Mouse (Mus musculus) forebrain, embryonic 11.5 days (tissue): ENCODE data around the gene Rad9a. TPM values are rescaled to one million over a fixed set of nuclear protein-coding genes. Genes with fewer than 3 reads are reported as not detected.

ENCODE experiments used
- ATAC-seq: fragments of 200-750 bp; cut with Nextera tagmentation; replicated peaks from 2 replicates; pipeline ENCODE4 v1.8.0; 2017; ENCODE audit warnings: moderate TSS enrichment; ENCODE audit not compliant: low FRiP score
- DNase-seq: peaks from one replicate; pipeline ENCODE4 v3.0.0-alpha.2; 2017; ENCODE audit warnings: low spot score
- H3K27ac ChIP-seq: fragments of 300-500 bp; sonication (generic); 2 replicates; pipeline ENCODE4 v1.5.1; 2014; ENCODE audit warnings: low read depth, low read length
- H3K27me3 ChIP-seq: fragments of 300-500 bp; sonication (generic); 2 replicates; pipeline ENCODE4 v1.6.1; 2014; ENCODE audit warnings: mild to moderate bottlenecking, low read length, mixed read lengths; ENCODE audit not compliant: control insufficient read depth, insufficient read depth
- H3K36me3 ChIP-seq: fragments of 300-500 bp; sonication (generic); 2 replicates; pipeline ENCODE4 v1.6.1; 2014; ENCODE audit warnings: mild to moderate bottlenecking, low read length, moderate library complexity, mixed read lengths; ENCODE audit not compliant: control insufficient read depth, insufficient read depth
- H3K4me1 ChIP-seq: fragments of 300-500 bp; sonication (generic); replicated peaks from 2 replicates; pipeline ENCODE4 v1.6.1; 2014; ENCODE audit warnings: low read length, mixed read lengths; ENCODE audit not compliant: control insufficient read depth, insufficient read depth
- H3K4me2 ChIP-seq: fragments of 300-500 bp; sonication (generic); 2 replicates; pipeline ENCODE4 v1.6.1; 2014; ENCODE audit warnings: low read depth, mild to moderate bottlenecking, low read length, moderate library complexity, mixed read lengths; ENCODE audit not compliant: severe bottlenecking
- H3K4me3 ChIP-seq: fragments of 300-500 bp; sonication (generic); 2 replicates; pipeline ENCODE4 v1.5.1; 2014; ENCODE audit warnings: low read depth, low read length
- H3K9ac ChIP-seq: fragments of 300-500 bp; sonication (generic); 2 replicates; pipeline ENCODE4 v1.6.1; 2014; ENCODE audit warnings: low read length
- H3K9me3 ChIP-seq: fragments of 300-500 bp; sonication (generic); 2 replicates; pipeline ENCODE4 v1.6.1; 2016; ENCODE audit warnings: low read length, mixed read lengths; ENCODE audit not compliant: control insufficient read depth
- WGBS: fragments of 180-500 bp; shearing (Covaris S2); extraction: QIAGEN DNeasy Blood & Tissue Kit; methylation state at CpG from one replicate; pipeline ENCODE4 v1.1.7; 2014; 5-methylcytosine and 5-hydroxymethylcytosine counted together
- polyA plus RNA-seq: library from polyadenylated mRNA; unstranded; fragments of >200 nt; fragmentation: Nextera tagmentation; extraction: Ambion mirVana; gene quantifications from 2 replicates; pipeline ENCODE4 v1.2.1, GENCODE M21; 2014

The Rad9a gene
- polyA plus RNA-seq, 1 experiment from 2014 or later = 49.9 TPM

- no peaks in the 10 kb centered on the region for H3K27me3 ChIP-seq
- WGBS = 71% methylated on average over 13 of the region's 13 CpGs
- no peaks in the 10 kb centered on the region for H3K9me3 ChIP-seq
- H3K4me2 ChIP-seq = no peak overlapping the region
- DNase-seq = no peak
- no peak overlapping the region for H3K4me3 ChIP-seq
- H3K27ac ChIP-seq = no peak overlapping the region
- peaks cover 18% of the 10 kb centered on the region for H3K4me1 ChIP-seq
- H3K36me3 ChIP-seq = no peaks in the 10 kb centered on the region; the same call in 1 of the 2 replicates
- no peak for ATAC-seq
- H3K9ac ChIP-seq = no peak overlapping the region
Measured at GRCm38 (mm10) chr19:4203604-4204326, 2.3 kb upstream of the Rad9a start.

GRCm38 (mm10) chr19:4203148-4203547 lies 1.7 kb upstream of the Rad9a start:
- ATAC-seq = no peak
- WGBS = 67% methylated on average over 3 of the region's 3 CpGs

GRCm38 (mm10) chr19:4202149-4202548 lies 687 bp upstream of the Rad9a start:
- Histone ChIP-seq H3K9me3 (no peaks in the 10 kb centered on the region), H3K4me1 (peaks cover 18% of the 10 kb centered on the region), H3K4me2 (peak overlapping the region; percentile 97), H3K27me3 (no peaks in the 10 kb centered on the region), H3K9ac (peak overlapping the region; percentile 88), H3K4me3 (peak overlapping the region; percentile 69), H3K27ac (no peak overlapping the region), H3K36me3 (peaks cover 2% of the 10 kb centered on the region; the same call in 1 of the 2 replicates)
- DNase-seq = no peak
- WGBS = 23% methylated on average over 7 of the region's 7 CpGs
- no peak; the same call in 1 of the 2 replicates for ATAC-seq

More at GRCm38 (mm10) chr19:4203148-4203547, 1.7 kb upstream of the Rad9a start:
- Histone ChIP-seq H3K27ac (no peak overlapping the region), H3K4me1 (peaks cover 18% of the 10 kb centered on the region), H3K36me3 (no peaks in the 10 kb centered on the region; the same call in 1 of the 2 replicates), H3K27me3 (no peaks in the 10 kb centered on the region), H3K4me3 (no peak overlapping the region), H3K4me2 (no peak overlapping the region), H3K9me3 (no peaks in the 10 kb centered on the region), H3K9ac (no peak overlapping the region)
- DNase-seq = no peak

- peaks cover 23% of the 10 kb centered on the region for H3K4me1 ChIP-seq
Measured at GRCm38 (mm10) chr19:4197180-4197579, 4.3 kb downstream of the Rad9a start.

GRCm38 (mm10) chr19:4196548-4196947 lies 4.9 kb downstream of the Rad9a start:
- H3K27ac ChIP-seq = no peak overlapping the region
- H3K36me3 ChIP-seq = peaks cover 18% of the 10 kb centered on the region
- H3K4me1 ChIP-seq = peaks cover 17% of the 10 kb centered on the region
- no peak overlapping the region for H3K4me3 ChIP-seq
- H3K9ac ChIP-seq = no peak overlapping the region
- DNase-seq (no peak), ATAC-seq (no peak)
- 72% methylated on average over 5 of the region's 5 CpGs for WGBS
- H3K4me2 ChIP-seq = no peak overlapping the region
- H3K9me3 ChIP-seq = no peaks in the 10 kb centered on the region
- no peaks in the 10 kb centered on the region for H3K27me3 ChIP-seq

More at GRCm38 (mm10) chr19:4197180-4197579, 4.3 kb downstream of the Rad9a start:
- no peak overlapping the region for H3K4me2 ChIP-seq
- no peaks in the 10 kb centered on the region for H3K9me3 ChIP-seq
- no peaks in the 10 kb centered on the region for H3K27me3 ChIP-seq
- no peak overlapping the region for H3K27ac ChIP-seq
- 74% methylated on average over 3 of the region's 3 CpGs for WGBS
- no peak overlapping the region for H3K9ac ChIP-seq
- peaks cover 18% of the 10 kb centered on the region for H3K36me3 ChIP-seq
- H3K4me3 ChIP-seq = no peak overlapping the region
- DNase-seq = no peak
- ATAC-seq = no peak

GRCm38 (mm10) chr19:4196048-4196447 lies 5.4 kb downstream of the Rad9a start:
- Histone ChIP-seq H3K9ac (no peak overlapping the region), H3K27ac (no peak overlapping the region), H3K4me1 (peaks cover 20% of the 10 kb centered on the region), H3K36me3 (peaks cover 18% of the 10 kb centered on the region), H3K4me3 (no peak overlapping the region), H3K9me3 (no peaks in the 10 kb centered on the region), H3K27me3 (no peaks in the 10 kb centered on the region), H3K4me2 (no peak overlapping the region)
- WGBS = 70% methylated on average over 2 of the region's 2 CpGs
- ATAC-seq (no peak), DNase-seq (no peak)

GRCm38 (mm10) chr19:4194776-4195650 lies 6.4 kb downstream of the Rad9a start:
- H3K4me1 ChIP-seq = peaks cover 11% of the 10 kb centered on the region
- H3K36me3 ChIP-seq = peaks cover 18% of the 10 kb centered on the region
- H3K4me2 ChIP-seq = no peak overlapping the region
- WGBS = 84% methylated on average over 12 of the region's 12 CpGs
- H3K4me3 ChIP-seq = no peak overlapping the region
- no peaks in the 10 kb centered on the region for H3K27me3 ChIP-seq
- no peak overlapping the region for H3K27ac ChIP-seq
- H3K9ac ChIP-seq = no peak overlapping the region
- H3K9me3 ChIP-seq = no peaks in the 10 kb centered on the region
- no peak for ATAC-seq
- no peak for DNase-seq

GRCm38 (mm10) chr19:4194021-4194724 lies 7.3 kb downstream of the Rad9a start:
- H3K4me1 ChIP-seq = peaks cover 10% of the 10 kb centered on the region
- no peak overlapping the region for H3K9ac ChIP-seq
- DNase-seq (no peak), ATAC-seq (no peak)
- no peak overlapping the region for H3K4me2 ChIP-seq
- H3K36me3 ChIP-seq = peaks cover 18% of the 10 kb centered on the region
- WGBS = 91% methylated on average over 8 of the region's 8 CpGs
- H3K27me3 ChIP-seq = no peaks in the 10 kb centered on the region
- no peaks in the 10 kb centered on the region for H3K9me3 ChIP-seq
- H3K4me3 ChIP-seq = no peak overlapping the region
- H3K27ac ChIP-seq = no peak overlapping the region
